Mouse (Mus musculus): ENCODE results near the gene B2m.

- no peak for TF ChIP-seq CTCF (IDR thresholded peaks at IDR 0.05; ENCODE audit: extremely low read depth, insufficient read depth, insufficient read length, insufficient replicate concordance)
- no peak for TF ChIP-seq POLR2A (IDR thresholded peaks at IDR 0.05; ENCODE audit: low read depth, low read length)
Measured at GRCm38 (mm10) chr2:122191849-122192248, 44.4 kb downstream of the B2m start.

Data from spleen, adult 2 months (tissue).